Mouse (Mus musculus) layer of hippocampus, adult 9-10 months (tissue): ENCODE results near the gene Pygm.

Source experiments
- DNase-seq: peaks from one replicate; pipeline ENCODE4 v3.0.0; 2022; ENCODE audit warnings: low spot score

Pygm gene

DNA sequence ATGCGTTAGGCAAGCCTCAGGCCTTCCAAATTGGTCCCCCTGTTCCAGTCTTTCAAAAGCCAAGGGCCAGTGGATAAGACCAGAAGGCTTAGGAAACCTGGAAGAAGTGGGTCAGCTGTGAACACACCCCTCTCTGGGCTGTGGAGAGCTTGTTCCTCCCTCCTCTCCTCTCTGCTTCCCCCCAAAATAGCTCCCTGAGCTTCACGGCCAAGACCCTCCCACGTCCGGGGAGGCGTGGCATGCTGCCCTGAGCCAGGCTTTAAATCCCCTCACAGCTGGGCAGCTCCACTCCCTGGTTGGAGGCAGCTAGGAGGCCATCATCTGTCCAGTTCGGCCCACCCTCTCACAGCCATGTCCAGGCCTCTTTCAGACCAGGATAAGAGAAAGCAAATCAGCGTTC lies at the start of gene Pygm:
Gene Pygm (plus strand): TSS at position 272 of the 400 bp plus-strand sequence.
- no peak for DNase-seq

DNA sequence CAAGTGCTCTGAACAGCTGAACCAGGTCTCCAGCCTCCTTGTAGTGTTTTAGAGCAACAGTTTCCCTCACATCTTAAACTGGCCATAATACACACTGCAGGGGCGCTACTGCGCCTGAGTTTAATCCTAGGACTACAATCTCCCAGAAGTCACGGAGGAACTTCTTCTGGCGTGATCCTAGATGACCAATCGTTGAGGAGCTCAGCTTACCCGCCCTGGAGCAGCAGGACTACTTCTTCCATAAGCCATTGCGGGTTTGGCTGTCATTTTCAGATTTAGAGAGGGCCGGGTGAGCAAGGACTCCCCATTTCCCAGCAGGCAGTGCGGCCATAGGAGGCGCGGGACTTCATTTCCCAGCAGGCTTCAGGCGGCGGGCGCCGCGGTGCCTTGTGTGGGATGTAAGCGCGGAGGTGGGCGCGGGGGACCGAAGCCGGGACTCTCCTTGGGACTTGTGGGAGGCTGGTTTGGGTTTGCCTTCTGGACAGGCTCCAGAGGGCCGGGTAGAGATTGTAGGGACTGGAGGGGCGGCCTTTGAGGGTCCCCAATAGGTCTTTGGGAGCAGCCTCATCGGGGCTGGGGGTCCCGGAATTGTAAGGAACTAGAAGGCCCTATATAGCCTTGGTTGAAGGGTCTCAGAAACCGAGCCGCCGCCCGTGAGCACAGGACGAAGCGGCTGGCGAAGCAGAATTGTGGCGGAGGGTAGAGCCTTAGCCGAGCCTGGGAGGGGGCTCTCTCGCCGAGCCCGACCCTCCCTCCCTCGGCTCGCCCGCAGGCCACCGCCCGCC lies 49.3 kb upstream of the Pygm start, which contains the start of gene Men1:
Gene Men1 (plus strand): TSS at position 307 of the 785 bp plus-strand sequence.
- DNase-seq, result peak; percentile 93

DNA sequence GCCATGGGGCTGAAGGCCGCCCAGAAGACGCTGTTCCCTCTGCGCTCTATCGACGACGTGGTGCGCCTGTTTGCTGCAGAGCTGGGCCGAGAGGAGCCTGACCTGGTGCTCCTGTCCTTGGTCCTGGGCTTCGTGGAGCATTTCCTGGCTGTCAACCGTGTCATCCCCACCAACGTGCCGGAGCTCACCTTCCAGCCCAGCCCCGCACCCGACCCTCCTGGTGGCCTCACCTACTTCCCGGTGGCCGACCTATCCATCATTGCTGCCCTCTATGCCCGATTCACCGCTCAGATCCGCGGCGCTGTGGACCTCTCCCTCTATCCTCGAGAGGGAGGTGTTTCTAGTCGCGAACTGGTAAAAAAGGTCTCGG lies 48.8 kb upstream of the Pygm start:
- DNase-seq, result no peak

DNA sequence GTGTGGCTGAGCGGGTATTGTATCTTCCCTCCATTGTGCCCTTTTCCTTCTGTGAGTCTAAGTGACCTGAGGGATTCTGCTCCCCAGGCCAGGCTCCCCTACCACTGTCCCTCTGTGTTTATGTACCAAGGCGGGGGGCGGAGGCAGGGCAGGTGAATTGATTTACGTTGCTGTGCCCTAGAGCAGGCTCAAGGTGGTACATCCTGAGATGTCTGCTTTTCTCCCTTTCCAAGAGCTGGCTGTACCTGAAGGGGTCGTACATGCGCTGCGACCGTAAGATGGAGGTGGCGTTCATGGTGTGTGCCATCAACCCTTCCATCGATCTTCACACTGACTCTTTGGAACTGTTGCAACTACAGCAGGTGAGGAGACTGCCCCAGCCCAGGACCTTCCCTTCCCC lies 47.3 kb upstream of the Pygm start:
- DNase-seq, result no peak

DNA sequence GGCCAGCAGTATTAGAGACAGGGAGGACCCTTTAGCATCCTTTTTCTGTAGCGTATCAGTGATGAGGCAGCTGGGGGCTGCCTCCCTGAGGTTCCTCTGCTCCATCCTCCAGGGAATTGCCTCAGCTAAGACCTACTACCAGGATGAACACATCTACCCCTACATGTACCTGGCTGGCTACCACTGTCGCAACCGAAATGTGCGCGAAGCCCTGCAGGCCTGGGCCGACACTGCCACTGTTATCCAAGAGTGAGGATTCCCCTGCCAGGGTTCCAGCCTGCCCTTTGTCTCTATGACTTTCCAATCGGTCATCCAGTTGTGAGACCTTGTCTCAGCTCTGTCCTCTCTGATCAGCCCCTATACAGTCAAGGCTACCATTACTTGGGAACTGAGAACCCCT lies 46.0 kb upstream of the Pygm start:
- DNase-seq, result no peak

DNA sequence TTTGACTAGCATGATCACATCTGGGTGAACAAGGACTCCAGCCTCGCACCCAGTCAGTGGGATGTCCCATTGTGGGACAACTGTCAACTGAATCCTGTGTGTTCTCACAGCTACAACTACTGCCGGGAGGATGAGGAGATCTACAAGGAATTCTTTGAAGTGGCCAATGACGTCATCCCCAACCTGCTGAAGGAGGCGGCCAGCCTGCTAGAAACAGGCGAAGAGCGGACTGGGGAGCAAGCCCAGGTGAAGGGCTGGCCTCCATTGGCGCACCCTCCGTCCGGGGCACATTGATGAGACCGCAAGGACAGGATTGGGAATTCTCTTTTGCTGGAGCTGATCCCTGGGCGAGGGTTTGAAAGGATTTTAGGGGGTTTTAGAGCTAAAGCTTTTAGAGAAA lies 45.5 kb upstream of the Pygm start:
- no peak for DNase-seq

DNA sequence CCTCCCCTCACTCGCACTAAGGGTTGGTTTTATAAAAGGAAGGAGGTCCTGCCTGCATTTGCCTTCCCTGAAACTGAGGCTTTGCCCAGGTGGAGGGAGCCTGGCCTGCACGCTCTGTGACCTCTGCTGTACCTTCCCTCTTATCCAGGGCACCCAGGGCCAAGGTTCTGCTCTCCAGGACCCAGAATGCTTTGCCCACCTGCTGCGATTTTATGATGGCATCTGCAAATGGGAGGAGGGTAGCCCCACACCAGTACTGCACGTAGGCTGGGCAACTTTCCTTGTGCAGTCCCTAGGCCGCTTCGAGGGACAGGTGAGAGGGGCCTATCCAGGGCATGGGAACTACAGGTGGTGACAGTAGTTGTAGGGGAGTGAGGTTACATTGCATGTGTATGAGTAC lies 45.0 kb upstream of the Pygm start:
- no peak for DNase-seq

DNA sequence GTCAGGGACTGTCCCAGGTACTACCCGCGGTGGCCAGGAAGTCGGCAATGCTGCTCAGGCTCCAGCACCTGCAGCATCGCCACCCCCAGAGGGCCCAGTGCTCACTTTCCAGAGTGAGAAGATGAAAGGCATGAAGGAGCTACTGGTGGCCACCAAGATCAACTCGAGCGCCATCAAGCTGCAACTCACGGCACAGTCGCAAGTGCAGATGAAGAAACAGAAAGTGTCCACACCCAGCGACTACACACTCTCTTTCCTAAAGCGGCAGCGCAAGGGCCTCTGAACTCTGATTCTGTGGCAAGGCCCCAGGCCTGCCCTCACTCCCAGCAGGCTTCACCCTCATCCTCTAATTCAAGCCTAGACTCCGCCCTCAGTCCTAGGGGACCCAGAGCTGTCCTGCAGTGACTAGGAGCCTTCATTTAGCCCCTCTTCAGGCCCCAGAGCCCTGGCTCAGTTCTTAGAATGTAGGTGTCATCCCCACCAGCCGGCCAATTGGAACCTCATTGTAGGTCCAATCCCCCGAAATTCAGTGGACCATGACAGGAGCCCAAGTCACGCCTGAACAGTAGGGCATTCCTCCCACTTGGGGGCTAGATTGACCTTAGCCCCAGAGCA lies 44.2 kb upstream of the Pygm start:
- DNase-seq, result no peak

DNA sequence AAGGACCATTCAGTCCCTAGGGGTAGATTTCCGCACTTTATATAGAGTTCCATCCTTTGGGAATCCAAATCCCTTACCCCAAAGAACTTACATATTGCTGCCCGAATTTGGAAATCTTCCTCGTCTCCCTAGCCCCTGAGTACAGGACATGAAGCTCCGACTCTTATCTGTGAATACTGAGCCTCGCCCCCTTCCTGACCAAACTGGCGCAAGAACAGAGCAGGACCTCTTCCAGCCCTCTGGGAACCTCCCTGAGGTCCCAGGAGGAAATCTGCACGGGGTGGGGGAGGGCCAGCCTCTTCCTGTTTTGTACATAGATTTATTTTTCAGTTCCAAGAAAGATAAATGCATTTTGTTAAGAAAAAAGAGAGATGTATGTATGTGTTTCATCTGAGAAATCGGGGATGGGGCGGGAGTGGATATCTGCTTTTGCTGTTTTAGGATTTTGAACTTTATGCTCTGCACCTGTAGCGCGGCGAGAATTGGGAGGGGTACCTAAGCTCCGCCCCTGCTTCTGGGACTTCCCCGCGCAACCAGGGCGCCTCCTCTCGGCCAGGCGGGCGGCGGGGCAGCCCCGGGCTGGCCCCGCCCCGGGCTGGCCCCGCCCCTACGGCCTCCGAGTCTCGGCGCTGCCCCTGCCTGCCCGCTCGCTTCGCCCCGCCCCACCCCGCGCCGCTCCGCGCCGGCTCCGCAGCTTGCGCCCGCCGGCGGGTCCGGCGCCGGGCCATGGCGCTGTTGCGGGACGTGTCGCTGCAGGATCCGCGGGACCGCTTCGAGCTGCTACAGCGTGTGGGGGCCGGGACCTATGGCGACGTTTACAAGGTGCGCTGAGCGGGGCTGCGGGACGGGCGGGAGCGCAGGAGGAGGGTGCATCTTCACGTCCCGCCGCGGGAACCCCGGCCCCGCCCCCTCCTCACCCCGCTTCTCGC lies 43.4 kb upstream of the Pygm start, which contains the start of gene Map4k2:
Gene Map4k2 (plus strand): TSS at position 612 of the 929 bp plus-strand sequence.
- DNase-seq, result no peak

DNA sequence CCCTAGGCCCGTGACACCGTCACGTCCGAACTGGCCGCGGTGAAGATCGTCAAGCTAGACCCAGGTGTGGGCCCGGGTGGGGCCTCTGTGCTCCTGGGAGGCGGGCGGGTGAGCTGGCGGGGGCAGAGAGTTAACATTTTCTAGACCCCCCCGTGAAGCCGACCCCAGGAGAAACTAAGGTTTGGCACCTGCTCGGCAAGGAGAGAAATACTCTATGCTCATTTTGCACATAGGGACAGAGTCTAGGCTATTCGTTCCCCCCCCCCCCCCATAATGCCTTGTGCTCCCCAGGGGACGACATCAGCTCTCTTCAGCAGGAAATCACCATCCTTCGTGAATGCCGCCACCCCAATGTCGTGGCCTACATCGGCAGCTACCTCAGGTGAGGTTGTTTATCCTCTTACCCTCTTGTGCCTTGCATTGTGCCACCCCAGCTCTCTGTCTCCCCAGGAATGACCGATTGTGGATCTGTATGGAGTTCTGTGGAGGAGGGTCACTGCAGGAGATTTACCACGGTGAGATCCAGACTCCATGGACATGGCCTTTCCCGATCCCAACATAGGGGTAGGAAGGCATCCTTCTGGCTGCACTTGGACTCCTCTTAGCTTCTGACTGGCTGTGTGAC lies 42.6 kb upstream of the Pygm start:
- no peak for DNase-seq

DNA sequence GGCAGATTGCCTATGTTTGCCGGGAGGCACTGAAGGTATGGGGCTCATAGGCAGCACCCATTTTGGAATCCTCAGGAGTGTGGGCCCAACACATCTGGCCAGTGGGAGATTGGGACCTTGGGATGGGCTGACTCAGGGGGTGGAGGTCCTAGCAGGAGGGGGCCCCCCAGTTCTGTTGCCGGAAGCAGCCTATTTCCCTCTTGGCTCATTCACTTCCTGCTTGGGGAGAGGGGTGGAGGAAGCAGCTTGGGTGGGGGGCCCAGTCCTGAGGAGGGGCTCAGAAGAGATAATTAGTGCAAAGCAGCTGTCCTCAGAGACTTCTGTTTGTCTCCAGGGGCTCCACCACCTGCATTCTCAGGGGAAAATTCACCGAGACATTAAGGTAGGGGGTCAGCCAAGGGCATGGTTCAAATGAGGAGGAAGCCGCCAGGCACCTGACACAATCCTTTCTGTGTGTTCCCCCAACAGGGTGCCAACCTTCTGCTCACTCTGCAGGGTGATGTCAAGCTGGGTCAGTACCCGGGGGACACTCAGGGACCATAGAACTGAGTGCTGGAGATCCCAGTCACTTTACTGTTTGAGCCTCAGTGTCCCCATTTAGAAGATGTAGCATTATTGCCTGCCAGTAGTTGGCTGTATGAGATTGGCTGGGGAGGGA lies 41.8 kb upstream of the Pygm start:
- no peak for DNase-seq

DNA sequence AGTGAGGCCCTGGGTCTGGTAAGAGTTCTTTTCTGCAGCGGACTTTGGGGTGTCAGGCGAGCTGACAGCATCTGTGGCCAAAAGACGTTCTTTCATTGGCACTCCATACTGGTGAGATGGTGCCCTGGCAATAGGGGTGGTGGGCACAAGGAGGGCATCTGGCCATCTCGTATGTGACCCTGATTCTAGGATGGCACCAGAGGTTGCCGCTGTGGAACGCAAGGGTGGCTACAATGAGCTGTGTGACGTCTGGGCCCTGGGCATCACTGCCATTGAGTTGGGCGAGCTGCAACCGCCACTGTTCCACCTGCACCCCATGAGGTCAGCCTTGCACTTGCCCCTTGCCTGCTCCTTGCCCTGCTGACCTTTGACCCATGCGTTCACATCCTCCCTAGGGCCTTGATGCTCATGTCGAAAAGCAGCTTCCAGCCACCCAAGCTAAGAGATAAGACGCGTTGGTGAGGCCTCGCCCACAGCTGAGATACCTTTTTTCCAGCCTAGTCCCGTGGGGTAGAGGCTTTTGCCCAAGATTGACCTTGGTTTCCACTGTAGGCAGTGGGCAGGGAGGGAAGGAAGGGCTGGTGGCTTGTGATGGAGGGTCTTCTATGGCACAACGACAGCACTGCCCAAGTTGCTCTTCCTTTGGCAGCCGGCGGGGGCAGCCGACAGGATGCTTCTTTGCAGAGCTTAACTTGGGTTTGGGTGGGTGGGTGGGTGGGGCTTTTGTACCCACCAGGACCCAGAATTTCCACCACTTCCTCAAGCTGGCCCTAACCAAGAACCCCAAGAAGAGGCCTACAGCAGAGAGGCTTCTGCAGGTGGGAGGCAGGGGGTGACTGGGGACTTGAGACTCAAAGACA lies 40.9 kb upstream of the Pygm start:
- no peak for DNase-seq

DNA sequence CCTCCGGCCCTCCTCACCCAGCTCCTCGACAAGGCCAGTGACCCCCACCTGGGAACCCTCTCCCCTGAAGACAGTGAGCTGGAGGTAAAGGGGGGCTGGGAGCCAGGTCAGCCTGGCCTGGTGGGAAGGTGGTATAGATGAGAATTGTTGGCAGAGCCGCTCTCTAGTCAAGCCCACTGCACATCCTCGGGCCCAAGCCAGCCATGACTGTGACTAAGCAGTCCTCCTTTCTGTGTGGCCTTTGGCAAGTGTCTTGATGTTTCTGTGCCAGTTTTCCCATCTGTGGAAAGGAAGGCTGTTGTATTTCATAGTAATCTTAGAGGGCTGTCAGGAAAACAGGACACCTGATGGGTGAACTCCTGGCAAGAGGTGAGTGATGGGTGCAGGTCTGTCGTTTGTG lies 40.2 kb upstream of the Pygm start:
- no peak for DNase-seq

DNA sequence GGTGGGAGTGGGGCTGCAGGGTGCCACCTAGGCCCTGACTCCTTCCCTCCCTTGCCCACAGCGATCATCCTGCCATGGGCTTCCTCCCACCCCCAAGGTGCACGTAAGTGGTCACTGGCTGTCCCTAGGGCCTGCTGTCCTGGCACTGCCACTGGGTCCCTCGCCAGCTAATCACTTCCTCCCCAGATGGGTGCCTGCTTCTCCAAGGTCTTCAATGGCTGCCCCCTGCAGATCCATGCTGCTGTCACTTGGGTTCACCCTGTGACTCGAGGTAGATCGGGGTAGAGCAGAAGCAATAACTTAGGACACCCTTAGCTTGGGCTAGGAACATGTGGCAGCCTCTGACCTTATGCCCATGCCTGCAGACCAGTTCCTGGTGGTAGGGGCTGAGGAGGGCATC lies 38.2 kb upstream of the Pygm start:
- DNase-seq, result no peak

DNA sequence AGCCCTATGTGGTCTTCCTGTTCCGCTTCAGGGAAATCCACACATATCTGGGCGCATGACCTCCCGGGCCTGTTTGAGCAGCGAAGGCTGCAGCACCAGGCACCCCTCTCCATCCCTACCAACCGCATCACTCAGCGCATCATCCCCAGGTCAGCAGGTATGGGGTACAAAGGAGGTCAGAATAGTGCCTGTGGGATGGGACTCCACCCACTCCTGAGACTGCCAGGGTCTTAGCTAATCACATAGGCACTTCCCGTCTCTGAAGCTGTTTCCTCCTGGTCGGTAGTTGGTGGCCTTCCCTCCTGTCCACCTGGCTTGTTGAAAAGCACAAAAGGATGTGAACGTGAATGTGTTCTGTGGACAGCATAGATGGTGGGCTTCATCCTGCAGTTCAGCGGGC lies 37.5 kb upstream of the Pygm start:
- no peak for DNase-seq

DNA sequence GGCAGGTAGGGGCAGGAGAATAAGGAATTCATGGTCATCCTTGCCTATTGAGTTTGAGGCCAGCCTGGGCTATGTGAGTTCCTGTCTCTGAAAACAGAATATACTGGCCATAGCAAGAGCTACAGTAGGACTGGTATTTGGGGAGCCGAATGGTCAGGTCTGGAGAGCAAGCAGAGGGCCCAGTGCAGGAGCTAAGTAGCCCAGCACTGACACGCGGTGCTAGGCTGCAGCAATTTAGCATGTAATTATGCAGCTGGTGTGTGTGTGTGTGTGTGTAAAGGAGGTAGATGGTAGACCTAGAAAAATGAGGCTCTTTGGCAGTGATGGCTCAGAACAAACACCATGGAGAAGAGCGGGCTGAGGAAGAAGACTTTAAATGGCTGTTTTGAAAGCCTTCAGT lies 36.6 kb upstream of the Pygm start:
- no peak for DNase-seq

DNA sequence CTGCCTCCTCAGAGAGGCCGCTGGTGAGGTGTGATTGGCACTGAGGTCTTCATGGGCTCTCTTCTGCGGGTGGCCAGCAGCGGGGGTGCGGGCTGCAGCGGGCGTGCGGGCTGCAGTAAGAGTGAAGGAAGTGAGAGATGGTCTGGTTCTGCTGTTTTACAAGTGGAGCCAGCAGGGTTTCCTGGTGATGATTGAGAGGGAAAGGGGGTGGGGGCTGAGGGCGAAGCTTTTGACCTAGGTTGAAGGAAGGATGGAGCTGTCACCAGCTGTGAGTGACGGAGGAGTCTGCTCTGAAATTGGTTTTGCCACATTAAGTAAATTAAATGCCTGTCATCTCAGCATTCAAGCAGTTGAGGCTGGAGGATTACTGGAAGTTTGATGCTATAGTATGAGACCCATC lies 35.5 kb upstream of the Pygm start:
- DNase-seq, result no peak

DNA sequence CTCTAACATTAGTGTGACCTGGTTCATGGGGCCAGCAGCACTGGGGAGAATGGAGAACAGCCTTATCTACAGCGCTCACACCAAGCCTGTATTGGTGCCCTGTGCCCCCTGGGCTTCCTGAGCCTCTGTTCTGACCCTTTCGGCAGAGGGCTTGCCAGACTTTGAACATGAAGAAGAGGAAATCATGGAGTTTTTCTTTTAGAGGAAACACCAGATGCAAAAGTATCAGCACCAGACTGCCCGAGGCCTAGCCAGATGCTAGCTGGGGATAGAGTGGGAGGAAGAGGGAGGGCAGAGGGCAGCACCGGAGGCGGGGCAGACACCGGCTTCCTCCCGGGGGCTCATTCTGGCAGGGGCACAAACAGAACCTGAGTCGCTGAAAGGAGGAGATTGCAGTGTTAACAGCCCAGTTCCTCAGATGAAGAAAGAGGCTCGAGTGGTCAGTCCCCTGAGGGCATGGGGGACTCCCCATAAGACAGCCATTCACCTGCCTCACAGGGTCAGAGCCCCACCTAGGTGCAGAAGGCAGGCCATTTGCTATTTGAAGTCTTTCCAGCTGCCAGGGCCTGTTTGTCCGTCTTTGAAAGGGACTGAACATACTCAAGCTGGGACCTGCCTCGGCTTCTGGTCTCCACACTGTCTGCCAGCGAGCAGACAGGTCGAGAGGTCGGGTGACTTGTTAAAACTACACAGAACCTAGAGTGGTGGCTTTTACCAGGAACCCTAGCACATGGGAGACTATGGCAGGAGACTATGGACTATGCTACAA lies 34.8 kb upstream of the Pygm start:
- DNase-seq, result no peak

DNA sequence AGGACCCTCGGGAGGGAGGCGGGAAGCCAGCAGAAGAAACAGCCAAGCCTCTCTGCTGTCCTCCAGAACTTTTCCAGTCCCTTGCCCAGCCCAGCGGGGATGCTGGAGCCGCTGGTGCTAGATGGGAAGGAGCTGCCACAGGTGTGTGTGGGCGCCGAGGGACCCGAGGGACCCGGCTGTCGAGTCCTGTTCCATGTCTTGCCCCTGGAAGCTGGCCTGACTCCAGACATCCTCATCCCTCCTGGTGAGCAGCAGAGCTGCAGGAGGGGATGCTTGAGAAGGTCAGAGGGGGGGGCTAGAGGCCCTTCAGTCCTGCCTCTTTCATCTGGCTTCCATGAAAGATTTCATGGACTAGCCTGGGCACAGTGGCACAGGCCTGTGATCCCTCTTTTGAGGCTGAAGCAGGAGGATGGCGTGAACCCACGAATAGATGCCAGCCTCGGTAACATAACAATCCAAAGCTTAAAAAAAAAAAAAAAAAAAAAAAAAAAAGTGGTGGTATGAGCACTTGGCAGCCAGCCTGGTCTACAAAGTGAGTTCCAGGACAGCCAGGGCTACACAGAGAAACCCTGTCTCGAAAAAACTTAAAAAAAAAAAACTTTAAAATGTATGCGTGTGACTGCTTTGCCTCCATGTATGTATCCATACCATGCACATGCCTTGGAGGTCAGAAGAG lies 32.6 kb upstream of the Pygm start:
- DNase-seq, result no peak
